Mouse (Mus musculus): ENCODE results near the gene Rps27rt. TPM values are rescaled to one million over a fixed set of nuclear protein-coding genes. Genes with fewer than 3 reads are reported as not detected.

The Rps27rt gene
- polyA plus RNA-seq, 1 experiment from 2014 or later: 275 TPM

GRCm38 (mm10) chr9:114999010-114999770 is 16.7 kb upstream of the Rps27rt start:
- no peak overlapping the region for H3K4me3 ChIP-seq
- ATAC-seq: no peak

GRCm38 (mm10) chr9:114996489-114996888 is 13.9 kb upstream of the Rps27rt start:
- Histone ChIP-seq H3K9ac (no peak overlapping the region), H3K36me3 (no peaks in the 10 kb centered on the region), H3K27me3 (replicated peaks) (no peaks in the 10 kb centered on the region), H3K4me1 (no peaks in the 10 kb centered on the region), H3K27ac (no peak overlapping the region), H3K9me3 (replicated peaks) (peaks cover 9% of the 10 kb centered on the region), H3K4me2 (no peak overlapping the region), H3K4me3 (no peak overlapping the region)
- ATAC-seq: no peak
- WGBS (ENCODE audit: insufficient replicate concordance): 71% methylated on average over 6 of the region's 6 CpGs

More at GRCm38 (mm10) chr9:114999010-114999770, 16.7 kb upstream of the Rps27rt start:
- Histone ChIP-seq H3K27me3 (replicated peaks) (no peaks in the 10 kb centered on the region), H3K4me1 (no peaks in the 10 kb centered on the region), H3K9ac (no peak overlapping the region), H3K4me2 (no peak overlapping the region), H3K36me3 (no peaks in the 10 kb centered on the region), H3K27ac (no peak overlapping the region), H3K9me3 (replicated peaks) (peaks cover 3% of the 10 kb centered on the region; the same call in 1 of the 2 replicates)
- 61% methylated on average over 6 of the region's 6 CpGs for WGBS (ENCODE audit: insufficient replicate concordance)

DNA sequence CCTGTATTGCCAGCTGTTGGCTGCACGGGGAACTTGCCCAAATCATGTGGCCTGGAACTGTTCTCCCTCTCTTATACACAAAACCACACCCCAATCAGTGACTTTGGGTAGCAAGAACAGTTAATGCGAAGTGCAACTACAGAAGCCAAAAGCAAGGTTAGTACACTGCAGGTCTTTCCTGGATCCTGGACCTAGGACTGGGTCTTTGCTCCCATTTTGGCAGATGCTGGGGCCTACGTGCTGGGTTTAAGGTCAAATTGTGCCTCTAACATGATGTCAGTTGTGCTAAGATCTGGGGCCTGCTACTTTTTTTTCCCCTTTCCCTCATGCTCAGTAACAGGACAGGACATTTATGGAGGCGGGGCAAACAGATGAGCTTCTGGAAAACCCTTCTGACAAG is 13.2 kb upstream of the Rps27rt start:
- Histone ChIP-seq H3K9ac (no peak overlapping the region), H3K27ac (no peak overlapping the region), H3K27me3 (replicated peaks) (no peaks in the 10 kb centered on the region), H3K36me3 (no peaks in the 10 kb centered on the region), H3K4me3 (no peak overlapping the region), H3K9me3 (replicated peaks) (peaks cover 9% of the 10 kb centered on the region), H3K4me2 (no peak overlapping the region), H3K4me1 (no peaks in the 10 kb centered on the region)
- ATAC-seq: no peak
- WGBS (ENCODE audit: insufficient replicate concordance): 75% methylated on average over 4 of the region's 4 CpGs

DNA sequence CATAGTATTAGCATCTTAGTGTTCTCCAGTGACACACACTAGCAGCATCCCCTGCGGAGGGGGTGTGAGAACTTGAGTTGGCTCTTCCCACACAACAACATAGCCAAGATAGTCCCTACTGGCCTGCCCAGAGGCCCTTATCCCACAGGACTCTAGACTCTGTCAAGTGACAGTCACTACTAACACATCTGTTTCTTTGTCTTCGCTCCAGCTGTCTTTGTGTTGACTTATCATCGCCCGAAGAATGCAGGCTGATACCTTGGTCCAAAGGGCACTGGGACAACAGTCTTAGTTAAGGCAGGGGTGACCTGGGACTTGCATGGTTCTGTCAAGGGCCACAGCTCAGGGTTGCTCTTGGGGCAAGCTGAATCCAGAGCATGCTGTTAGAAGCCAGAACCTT is 12.7 kb upstream of the Rps27rt start:
- no peak for ATAC-seq
- H3K9ac ChIP-seq: no peak overlapping the region
- WGBS (ENCODE audit: insufficient replicate concordance): 74% methylated on average over 4 of the region's 4 CpGs
- H3K27ac ChIP-seq: no peak overlapping the region
- no peak overlapping the region for H3K4me2 ChIP-seq
- no peaks in the 10 kb centered on the region for H3K4me1 ChIP-seq
- H3K27me3 ChIP-seq (replicated peaks): no peaks in the 10 kb centered on the region
- H3K4me3 ChIP-seq: no peak overlapping the region
- H3K9me3 ChIP-seq (replicated peaks): peaks cover 6% of the 10 kb centered on the region
- H3K36me3 ChIP-seq: no peaks in the 10 kb centered on the region

GRCm38 (mm10) chr9:114992528-114992927 is 10.0 kb upstream of the Rps27rt start:
- no peaks in the 10 kb centered on the region for H3K36me3 ChIP-seq
- peaks cover 6% of the 10 kb centered on the region; the same call in 1 of the 2 replicates for H3K9me3 ChIP-seq (replicated peaks)
- no peak overlapping the region for H3K9ac ChIP-seq
- H3K27me3 ChIP-seq (replicated peaks): no peaks in the 10 kb centered on the region
- WGBS (ENCODE audit: insufficient replicate concordance): 72% methylated on average over 2 of the region's 2 CpGs
- no peak overlapping the region for H3K27ac ChIP-seq
- no peak for ATAC-seq
- no peaks in the 10 kb centered on the region for H3K4me1 ChIP-seq
- no peak overlapping the region for H3K4me2 ChIP-seq
- H3K4me3 ChIP-seq: no peak overlapping the region

DNA sequence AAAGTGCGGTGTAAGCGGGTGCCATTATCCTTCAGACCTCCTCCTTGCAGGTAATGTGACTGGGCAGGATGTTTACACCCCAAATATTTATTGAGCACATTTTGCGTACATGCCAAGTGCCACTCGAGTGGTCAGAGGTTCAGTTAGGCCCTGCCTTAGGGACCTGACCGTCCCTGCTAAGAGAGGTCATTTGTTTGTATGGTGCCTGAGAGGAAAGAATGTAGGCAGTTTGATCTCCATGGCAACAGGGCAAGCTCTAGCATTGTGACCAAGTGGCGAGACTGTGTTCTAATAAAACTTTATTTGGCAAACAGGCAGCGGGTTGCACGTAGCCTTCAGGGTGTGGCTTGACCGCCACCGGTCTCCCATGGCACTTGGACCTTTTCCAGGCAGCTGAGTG is 7.9 kb upstream of the Rps27rt start:
- peaks cover 6% of the 10 kb centered on the region; the same call in 1 of the 2 replicates for H3K9me3 ChIP-seq (replicated peaks)
- WGBS (ENCODE audit: insufficient replicate concordance): 73% methylated on average over 10 of the region's 10 CpGs
- no peak overlapping the region for H3K9ac ChIP-seq
- no peak overlapping the region for H3K4me2 ChIP-seq
- no peak overlapping the region for H3K4me3 ChIP-seq
- H3K36me3 ChIP-seq: no peaks in the 10 kb centered on the region
- no peak overlapping the region for H3K27ac ChIP-seq
- no peaks in the 10 kb centered on the region for H3K27me3 ChIP-seq (replicated peaks)
- no peaks in the 10 kb centered on the region for H3K4me1 ChIP-seq
- ATAC-seq: no peak

DNA sequence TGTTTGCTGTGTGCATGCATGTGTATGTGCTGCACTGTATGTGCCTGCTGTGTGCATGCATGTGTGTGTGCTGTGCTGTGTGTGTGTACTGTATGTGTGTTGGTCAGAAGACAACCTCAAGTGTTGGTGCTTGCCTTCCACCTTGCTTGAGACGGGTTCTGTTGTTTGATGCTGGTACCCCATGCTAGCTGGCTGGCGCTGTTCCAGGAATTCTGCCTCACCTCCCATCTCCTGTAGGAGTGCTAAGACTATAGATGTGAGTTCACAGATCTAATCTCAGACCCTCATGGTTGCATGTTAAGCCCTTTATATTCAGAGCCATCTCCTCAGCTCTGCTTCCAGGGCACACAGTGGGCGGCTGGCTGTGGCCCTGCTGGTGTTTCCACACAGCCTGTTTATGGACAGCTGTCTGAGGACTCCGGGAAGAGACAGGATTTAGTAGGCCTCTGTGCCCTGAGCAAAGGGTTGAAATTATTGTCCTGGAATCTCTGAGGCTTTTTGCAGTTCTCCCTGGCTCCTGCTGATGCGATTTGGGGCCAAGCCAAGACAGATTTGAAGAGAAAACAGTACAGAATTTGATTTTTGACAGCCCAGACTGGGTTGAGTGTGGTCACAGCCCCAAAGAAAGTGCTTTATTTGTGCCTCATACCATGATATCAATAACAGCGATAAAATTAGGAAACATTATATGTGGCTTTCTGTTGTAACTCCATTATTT is 6.2 kb upstream of the Rps27rt start:
- WGBS (ENCODE audit: insufficient replicate concordance): 65% methylated on average over 6 of the region's 6 CpGs
- Histone ChIP-seq H3K27me3 (replicated peaks) (no peaks in the 10 kb centered on the region), H3K4me2 (no peak overlapping the region), H3K36me3 (no peaks in the 10 kb centered on the region), H3K4me3 (no peak overlapping the region), H3K9me3 (replicated peaks) (peaks cover 6% of the 10 kb centered on the region; the same call in 1 of the 2 replicates), H3K4me1 (no peaks in the 10 kb centered on the region), H3K9ac (no peak overlapping the region), H3K27ac (no peak overlapping the region)
- ATAC-seq: no peak

- Histone ChIP-seq H3K9ac (no peak overlapping the region), H3K4me2 (no peak overlapping the region), H3K9me3 (replicated peaks) (peaks cover 5% of the 10 kb centered on the region; the same call in 1 of the 2 replicates), H3K4me1 (no peaks in the 10 kb centered on the region), H3K36me3 (no peaks in the 10 kb centered on the region), H3K27me3 (replicated peaks) (no peaks in the 10 kb centered on the region), H3K27ac (no peak overlapping the region), H3K4me3 (no peak overlapping the region)
- 70% methylated on average over 3 of the region's 3 CpGs for WGBS (ENCODE audit: insufficient replicate concordance)
- no peak for ATAC-seq
Measured at GRCm38 (mm10) chr9:114988029-114988428, 5.5 kb upstream of the Rps27rt start.

GRCm38 (mm10) chr9:114986361-114986760 is 3.8 kb upstream of the Rps27rt start:
- Histone ChIP-seq H3K27me3 (replicated peaks) (no peaks in the 10 kb centered on the region), H3K4me1 (no peaks in the 10 kb centered on the region), H3K9me3 (replicated peaks) (no peaks in the 10 kb centered on the region), H3K27ac (no peak overlapping the region), H3K4me3 (no peak overlapping the region), H3K36me3 (no peaks in the 10 kb centered on the region), H3K9ac (no peak overlapping the region), H3K4me2 (no peak overlapping the region)
- no peak for ATAC-seq
- 81% methylated on average over 5 of the region's 5 CpGs for WGBS (ENCODE audit: insufficient replicate concordance)

- WGBS (ENCODE audit: insufficient replicate concordance): 78% methylated on average over 5 of the region's 5 CpGs
- Histone ChIP-seq H3K27ac (no peak overlapping the region), H3K4me3 (no peak overlapping the region), H3K4me1 (no peaks in the 10 kb centered on the region), H3K36me3 (no peaks in the 10 kb centered on the region), H3K9ac (no peak overlapping the region), H3K27me3 (replicated peaks) (peaks cover 4% of the 10 kb centered on the region), H3K9me3 (replicated peaks) (no peaks in the 10 kb centered on the region), H3K4me2 (no peak overlapping the region)
- ATAC-seq: no peak
Measured at GRCm38 (mm10) chr9:114985741-114986140, 3.2 kb upstream of the Rps27rt start.

- Histone ChIP-seq H3K27ac (no peak overlapping the region), H3K4me2 (no peak overlapping the region), H3K4me3 (no peak overlapping the region), H3K9ac (no peak overlapping the region), H3K36me3 (no peaks in the 10 kb centered on the region), H3K9me3 (replicated peaks) (no peaks in the 10 kb centered on the region), H3K27me3 (replicated peaks) (peaks cover 52% of the 10 kb centered on the region), H3K4me1 (peaks cover 10% of the 10 kb centered on the region)
- WGBS (ENCODE audit: insufficient replicate concordance): 50% methylated on average over 6 of the region's 6 CpGs
- no peak for ATAC-seq
Measured at GRCm38 (mm10) chr9:114979969-114980368, 2.6 kb downstream of the Rps27rt start.

All from liver, embryonic 12.5 days (tissue).